Mouse (Mus musculus): Measurements from ENCODE around the gene Ushbp1.

GRCm38 (mm10) chr8:71366771-71367528 lies 28.7 kb downstream of the Ushbp1 start, which contains the start of gene Use1:
- TF ChIP-seq CTCF (IDR thresholded peaks at IDR 0.05; ENCODE audit: insufficient read depth, low read length), result no peak
- TF ChIP-seq POLR2A (IDR thresholded peaks at IDR 0.05; ENCODE audit: borderline replicate concordance, extremely low read depth, low read depth, low read length), result peak; percentile 89

Measured in lung, adult 2 months (tissue).